Mouse (Mus musculus): Measurements from ENCODE around the gene H2-M5. TPM values are rescaled to one million over a fixed set of nuclear protein-coding genes. Genes with fewer than 3 reads are reported as not detected.
"Not testable (repeated sequence)": the region's sequence is repeated elsewhere in the genome, so short reads cannot be mapped to it uniquely, and the experiment has no call there.

The H2-M5 gene
- not detected in 2 replicates for total RNA-seq (2015; ENCODE audit: low replicate concordance)
- not detected in 2 replicates for total RNA-seq (2017; ENCODE audit: low replicate concordance)

DNA sequence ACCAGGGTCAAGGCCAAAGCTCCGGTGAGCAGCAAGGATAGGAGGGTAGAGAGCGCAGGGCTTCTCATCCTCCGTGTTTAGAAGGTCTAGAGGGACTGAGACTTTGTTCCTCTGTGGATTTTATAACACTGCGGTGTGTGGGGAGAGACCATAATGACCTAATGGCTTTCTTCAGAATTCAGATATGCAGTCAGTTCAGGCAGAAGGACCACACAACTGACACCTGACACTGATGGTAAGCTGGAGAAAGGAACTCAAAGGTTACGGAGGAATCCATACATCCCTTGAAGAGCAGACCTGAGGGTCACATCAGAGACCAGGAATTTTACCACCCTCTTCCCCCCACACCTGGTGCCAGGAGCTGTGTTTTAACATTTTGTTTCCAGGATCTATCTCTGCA, at the start of gene H2-M5:
TSS of gene H2-M5 (minus strand) at position 101 of the 400 bp plus-strand sequence.
- no peak for ATAC-seq (replicated peaks; ENCODE audit: low FRiP score, poor library complexity, severe bottlenecking)

DNA sequence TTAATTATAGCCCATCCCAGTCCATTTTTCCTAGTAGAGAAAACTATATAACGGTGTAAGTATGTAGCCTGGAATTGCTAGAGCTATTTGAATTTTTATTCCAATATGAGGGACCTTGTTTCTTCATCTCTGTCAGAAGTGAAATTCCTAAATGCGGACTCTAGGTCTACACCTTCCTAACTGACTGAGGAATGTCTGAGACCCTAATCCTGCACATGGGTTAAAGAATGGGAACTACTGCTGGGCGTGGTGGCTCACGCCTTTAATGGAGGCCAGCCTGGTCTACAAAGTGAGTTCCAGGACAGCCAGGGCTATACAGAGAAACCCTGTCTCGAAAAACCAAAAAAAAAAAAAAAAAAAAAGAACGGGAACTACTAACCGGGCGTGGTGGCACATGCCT, 39.8 kb upstream of the H2-M5 start:
- no peak for ATAC-seq (replicated peaks; ENCODE audit: low FRiP score, poor library complexity, severe bottlenecking)

DNA sequence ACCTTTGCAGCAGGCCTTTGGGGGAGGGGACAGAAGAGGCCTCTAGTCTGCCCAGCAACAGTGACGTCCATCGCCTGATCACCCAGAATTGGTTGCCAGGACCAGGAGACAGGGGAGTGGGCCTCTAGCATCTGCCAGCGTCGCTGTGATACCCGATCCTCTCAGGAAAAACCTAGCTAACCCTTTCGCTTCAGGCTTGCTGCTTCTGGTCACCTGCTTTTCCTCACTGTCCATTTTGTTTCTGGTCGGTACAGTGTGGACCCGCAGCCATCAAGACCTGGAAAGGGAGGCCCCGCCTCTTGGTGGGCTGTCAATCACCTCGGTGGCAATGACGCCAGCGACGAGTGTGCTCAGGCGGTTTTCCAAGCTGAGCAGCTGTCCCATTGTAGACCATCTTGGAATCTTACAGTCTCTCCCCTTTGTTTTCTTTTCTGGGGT, 39.4 kb upstream of the H2-M5 start:
- no peak for ATAC-seq (replicated peaks; ENCODE audit: low FRiP score, poor library complexity, severe bottlenecking)

DNA sequence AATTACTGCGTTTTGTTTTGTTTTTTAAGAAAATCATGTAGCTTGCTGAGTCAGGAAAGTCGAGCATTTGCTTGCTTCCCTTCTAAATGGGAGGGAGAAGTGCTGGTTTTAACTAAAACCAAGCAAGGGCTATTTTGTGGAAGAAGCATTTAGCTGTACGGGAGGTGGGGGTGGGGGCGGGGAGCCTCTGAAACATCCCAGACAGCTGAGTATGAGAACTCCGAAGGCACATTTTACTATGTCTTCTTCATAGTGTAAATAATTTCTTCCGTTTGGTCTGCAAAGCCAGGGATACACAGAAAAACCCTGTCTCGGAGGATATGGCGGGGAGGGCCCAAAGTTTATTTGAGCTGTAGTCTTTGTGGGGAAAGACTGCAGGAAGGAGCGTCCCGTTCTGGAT, 38.9 kb upstream of the H2-M5 start:
- ATAC-seq (replicated peaks; ENCODE audit: low FRiP score, poor library complexity, severe bottlenecking) = no peak

DNA sequence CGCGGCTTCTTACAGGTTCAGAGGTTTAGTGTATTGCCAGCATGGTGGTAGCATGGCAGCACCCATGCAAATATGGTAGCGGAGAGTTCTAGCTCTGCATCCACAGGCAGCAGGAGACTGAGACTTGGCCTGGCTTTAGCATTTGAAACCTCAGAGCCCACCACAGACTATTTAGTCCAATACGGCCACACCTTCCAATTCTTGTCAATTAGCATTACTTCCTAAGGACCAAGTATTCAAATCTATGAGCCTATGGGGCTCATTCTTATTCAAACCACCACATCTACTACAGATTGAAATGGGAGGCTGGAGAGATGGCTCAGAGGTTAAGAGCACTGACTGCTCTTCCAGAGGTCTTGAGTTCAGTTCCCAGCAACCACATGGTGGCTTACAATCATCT, 38.1 kb upstream of the H2-M5 start:
- ATAC-seq (replicated peaks; ENCODE audit: low FRiP score, poor library complexity, severe bottlenecking) = no peak

DNA sequence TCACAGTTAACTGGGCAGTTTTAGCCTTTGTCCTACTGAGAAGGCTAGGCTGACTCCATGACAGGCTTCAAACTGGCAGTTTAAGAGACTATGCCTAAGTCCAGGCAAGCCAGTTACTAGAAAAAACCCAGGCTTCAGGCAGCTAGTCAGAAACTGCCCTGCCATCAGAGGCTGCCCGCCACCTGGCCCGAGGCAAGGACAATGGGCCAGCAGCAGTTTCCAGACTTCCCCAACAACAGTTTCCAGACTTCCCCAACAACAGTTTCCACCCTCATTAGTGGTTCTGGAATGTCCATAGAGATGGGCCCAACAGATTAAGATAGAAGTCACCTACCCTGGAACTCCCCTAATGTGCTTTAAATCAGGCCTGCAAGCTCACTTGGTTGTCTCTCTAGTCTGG, 37.1 kb upstream of the H2-M5 start:
- ATAC-seq (replicated peaks; ENCODE audit: low FRiP score, poor library complexity, severe bottlenecking) = no peak

DNA sequence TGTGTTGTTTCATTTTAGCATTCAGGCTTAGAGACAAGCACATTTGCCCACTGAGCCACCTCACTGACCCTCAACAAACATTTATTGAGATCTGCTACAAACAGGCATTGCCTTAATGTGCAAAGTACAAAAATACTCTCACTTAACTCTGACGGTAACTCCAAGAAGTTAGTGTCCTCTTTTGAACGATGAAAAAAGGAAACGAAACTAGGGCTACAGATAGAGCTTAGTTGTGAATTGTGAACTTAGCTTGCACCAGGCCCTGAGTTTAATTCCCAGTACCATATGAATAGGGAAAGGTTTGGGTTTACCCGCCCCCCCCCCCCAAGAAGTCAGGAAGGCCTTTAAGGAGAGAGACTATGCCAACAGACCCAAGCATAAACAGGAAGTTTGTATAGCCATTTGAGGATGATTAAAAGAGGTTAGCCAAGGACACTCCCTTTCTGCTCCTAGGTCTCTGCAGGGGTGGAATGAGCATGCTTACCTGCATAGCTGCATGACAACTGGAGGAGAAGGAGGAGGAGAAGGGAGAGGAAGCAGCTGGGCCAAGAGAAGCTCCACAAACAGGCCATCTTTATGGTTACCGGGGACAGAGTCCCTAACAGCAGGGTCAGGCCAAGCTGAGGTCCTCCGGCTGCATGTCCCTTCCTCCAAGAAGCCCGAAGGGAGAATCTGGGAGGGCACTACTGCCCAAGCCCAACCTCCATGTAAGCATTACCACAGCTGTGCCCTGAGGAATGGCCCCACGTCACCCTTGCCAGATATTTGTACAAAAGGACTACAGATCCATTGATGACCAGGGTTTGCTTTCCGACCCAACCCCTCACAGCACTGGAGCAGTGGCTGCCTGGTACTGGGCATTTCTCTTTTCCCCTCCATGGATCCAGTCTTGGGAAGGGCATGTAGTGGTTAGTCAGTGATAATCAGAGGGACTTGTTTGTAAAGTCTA, 33.6 kb upstream of the H2-M5 start, which contains the start of gene Mog:
TSS of gene Mog (minus strand) at position 771 of the 949 bp plus-strand sequence.
- no peak for ATAC-seq (replicated peaks; ENCODE audit: low FRiP score, poor library complexity, severe bottlenecking)

DNA sequence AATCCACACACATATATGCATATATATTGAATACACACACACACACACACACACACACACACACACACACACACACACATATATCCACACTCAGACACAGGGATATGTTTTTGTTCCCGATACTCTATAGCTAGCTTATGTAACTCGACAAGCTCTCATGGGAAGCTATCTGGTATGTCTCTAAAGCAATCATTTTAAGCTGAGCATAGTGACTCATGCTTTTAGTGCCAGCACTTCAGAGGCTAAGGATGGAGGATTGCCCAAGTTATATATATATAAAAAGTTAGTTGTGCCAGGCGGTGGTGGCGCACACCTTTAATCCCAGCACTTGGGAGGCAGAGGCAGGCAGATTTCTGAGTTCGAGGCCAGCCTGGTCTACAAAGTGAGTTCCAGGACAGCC, 29.9 kb upstream of the H2-M5 start:
- not testable (repeated sequence) for ATAC-seq (replicated peaks; ENCODE audit: low FRiP score, poor library complexity, severe bottlenecking)

DNA sequence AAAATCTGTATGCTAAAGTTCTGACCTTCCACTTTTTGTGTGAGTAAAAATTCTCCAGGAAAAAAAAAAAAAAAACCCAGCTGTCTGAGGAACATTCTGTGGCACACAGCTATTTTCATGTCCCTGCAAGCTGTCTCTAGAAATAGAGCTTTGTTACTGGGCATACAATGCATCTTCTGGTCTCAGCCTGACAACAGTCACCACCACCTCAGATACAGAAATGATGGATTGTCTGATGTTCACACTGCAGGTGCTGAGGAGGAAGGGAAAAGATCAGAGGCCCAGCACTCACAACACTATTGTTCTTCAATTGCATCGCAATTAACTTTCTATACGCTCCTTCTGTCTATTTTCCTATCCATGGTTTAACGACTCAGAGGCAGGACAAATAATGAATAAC, 29.0 kb upstream of the H2-M5 start:
- ATAC-seq (replicated peaks; ENCODE audit: low FRiP score, poor library complexity, severe bottlenecking) = no peak

DNA sequence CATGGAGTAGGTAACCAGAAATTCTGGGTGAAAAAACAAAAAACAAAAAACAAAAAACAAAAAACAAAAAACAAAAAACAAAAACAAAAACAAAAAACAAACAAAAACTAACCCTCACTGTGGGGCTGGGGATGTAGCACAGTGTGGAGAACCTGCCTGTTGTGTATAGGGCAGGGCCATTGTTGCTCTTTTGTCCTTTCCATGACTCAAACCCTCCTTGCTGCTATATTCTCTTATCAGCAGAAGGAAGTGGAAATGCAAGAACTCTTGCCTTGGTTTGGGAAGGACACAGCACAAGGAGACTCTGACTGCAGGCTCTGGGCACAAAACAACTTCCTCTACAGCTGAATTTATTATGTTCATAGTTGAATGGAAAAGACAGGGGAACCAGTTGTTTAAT, 27.0 kb upstream of the H2-M5 start:
- no peak for ATAC-seq (replicated peaks; ENCODE audit: low FRiP score, poor library complexity, severe bottlenecking)

DNA sequence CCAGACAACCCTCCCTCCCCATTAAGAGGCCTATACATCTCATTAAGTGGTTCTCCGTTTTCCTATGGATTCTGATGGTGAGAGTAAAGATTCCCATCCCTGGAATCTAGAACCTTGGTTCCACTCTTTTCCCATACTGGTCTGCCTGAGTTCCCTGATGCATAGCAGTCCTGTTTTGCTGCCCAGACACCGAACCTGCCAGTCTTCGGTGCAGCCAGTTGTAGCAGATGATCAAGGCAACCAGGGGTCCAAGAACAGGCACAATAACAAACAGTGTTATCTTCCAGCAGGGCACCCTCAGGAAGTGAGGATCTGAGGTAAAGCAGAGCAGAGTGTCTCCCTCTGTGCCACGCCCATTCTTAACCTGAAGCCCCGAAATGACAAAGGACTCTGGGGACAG, 22.8 kb upstream of the H2-M5 start:
- no peak for ATAC-seq (replicated peaks; ENCODE audit: low FRiP score, poor library complexity, severe bottlenecking)

DNA sequence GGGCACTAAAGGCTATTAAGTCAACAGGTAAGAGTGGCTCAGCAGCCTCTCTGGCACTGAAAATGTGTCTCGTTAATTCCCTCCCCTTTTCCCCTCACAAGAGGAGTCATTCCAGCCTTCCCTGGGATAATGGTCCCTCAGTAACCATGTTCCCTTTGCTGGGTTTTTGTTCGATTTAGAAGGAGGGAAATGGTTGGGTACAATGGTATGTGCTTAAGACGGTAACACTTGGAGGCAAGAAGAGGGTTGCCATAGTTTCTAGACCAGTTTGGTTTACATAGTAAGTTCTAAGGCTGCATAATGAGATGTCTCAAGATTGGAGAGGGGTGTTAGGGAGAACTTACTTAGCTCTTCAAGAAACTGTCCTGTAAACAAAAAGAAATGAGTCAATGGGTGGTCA, 22.4 kb upstream of the H2-M5 start:
- ATAC-seq (replicated peaks; ENCODE audit: low FRiP score, poor library complexity, severe bottlenecking) = no peak

DNA sequence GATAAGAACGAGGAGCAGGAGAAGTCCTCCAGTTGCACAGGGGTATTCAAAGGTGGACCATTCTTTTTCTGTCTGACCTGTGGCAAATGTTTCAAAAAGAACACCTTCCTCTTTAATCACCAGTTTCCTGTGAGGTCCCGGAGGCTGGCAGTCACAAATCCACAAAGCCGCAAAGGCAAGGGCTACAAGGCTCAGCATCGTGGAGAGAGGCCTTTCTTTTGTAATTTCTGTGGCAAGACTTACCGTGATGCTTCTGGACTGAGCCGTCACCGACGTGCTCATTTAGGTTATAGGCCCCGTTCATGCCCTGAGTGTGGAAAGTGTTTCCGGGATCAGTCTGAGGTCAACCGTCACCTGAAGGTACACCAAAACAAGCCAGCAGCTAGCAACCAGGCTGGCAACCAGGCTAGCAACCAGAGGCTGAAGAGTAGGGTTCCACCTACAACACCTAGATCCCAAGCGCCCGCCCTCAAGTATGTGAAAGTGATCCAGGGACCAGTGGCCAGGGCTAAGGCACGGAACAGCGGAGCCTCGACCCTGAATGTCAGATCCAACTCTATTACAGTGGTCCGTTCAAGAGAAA, 20.2 kb upstream of the H2-M5 start:
- ATAC-seq (replicated peaks; ENCODE audit: low FRiP score, poor library complexity, severe bottlenecking) = no peak

DNA sequence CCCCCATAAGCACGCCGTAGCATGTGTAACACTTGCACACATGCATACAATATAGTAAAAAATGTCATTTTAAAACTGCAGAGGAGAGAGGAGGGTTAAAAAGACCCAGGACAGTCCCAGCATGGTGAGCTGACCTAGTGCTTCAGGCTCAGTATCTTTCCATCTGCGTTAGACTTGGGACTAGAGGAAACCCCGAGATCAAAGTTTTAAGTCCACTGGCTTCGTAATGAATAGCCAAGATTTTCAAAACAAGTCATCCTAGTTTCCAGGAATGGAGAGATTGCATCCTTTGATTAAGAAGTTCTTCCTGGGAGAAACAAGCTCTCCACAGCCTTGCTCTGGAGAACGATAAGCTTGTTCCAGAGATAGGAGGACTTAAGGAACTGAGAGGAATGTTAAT, 18.8 kb upstream of the H2-M5 start:
- ATAC-seq (replicated peaks; ENCODE audit: low FRiP score, poor library complexity, severe bottlenecking) = no peak

DNA sequence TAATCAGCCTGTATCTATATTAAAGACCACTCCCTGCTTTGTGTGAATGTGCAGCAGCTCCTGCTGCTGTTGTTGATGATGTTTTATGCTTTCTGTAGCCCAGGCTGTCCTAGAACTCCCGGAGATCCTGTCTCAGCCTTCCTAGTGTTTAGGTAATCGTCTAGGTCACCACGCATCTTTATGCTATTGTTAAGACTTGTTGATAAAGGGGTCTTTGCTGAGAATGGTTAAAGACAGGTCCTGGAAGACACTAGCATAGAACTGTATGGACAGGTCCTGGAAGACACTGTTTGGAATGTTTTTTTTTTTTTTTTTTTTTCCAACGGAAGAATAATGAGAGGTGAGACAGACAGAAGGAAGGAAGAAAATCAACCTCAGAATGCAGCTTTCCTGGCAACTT, 14.0 kb upstream of the H2-M5 start:
- ATAC-seq (replicated peaks; ENCODE audit: low FRiP score, poor library complexity, severe bottlenecking) = no peak

DNA sequence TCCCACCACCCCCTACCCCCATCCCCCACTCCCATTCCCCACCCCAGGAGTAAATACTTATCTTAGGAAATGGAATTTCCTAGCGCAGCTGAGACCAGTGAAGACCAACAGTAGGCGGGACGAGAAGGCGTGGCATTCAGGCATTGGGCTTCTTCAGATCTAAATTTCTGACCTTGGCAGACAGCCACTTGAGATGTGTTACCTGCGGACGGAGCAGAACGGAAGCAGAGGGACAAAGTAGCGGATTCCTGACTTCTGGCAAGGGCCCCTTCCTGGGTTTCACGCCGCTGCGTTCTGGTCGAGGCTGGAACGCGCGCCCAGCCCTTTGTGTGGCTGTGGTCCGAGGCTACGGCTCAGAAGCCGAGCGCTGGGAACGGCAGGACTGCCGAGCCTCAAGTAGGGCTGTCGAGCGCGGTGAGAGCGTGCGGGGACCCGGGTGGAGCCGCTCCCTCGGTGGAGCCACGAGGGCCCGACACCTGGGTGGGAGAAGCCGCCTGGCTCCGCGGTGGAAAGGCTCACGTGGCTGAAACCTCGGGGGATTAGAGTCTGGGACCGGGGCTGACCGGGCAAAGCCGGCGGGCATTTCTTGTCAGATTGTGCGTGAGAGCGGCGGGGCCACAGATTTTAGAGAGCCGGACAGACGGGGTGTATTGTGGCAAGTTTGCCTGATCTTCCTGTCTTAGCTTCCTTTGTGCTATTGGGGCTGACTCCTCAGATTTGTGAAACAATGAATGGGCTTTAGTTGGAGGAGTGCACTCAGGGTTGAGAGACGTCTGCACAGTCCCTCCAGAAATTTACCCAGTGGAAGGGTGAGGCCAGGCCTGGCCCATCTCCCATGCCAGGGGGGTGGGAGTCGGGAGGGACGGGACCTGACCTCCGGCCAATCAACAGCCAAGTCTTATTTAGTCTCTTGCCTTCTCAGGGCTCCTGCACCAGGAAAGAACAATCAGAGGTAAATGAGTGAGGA, 13.3 kb upstream of the H2-M5 start:
- no peak for ATAC-seq (replicated peaks; ENCODE audit: low FRiP score, poor library complexity, severe bottlenecking)

DNA sequence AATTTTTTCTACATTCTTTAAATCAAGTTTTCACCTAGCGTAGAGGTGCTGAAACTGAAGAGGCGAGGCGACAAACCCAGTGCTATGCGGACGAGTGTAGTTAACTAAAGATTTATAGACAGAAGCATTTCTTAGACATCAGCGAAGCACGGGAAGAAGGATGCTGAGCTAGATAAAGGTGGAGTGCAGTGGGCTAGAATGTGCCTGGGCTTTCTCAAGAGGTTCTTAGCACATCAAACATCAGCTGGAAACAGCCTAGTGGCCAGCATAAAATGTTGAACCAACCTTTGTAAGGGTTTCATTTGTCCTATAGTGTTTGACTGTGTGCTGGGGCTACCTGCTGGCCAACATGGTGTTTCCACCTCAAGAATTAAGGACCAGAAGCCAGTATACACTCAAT, 11.5 kb upstream of the H2-M5 start, which contains the start of gene Zfp57:
TSS of gene Zfp57 (plus strand) at position 301 of the 400 bp plus-strand sequence.
- no peak for ATAC-seq (replicated peaks; ENCODE audit: low FRiP score, poor library complexity, severe bottlenecking)

DNA sequence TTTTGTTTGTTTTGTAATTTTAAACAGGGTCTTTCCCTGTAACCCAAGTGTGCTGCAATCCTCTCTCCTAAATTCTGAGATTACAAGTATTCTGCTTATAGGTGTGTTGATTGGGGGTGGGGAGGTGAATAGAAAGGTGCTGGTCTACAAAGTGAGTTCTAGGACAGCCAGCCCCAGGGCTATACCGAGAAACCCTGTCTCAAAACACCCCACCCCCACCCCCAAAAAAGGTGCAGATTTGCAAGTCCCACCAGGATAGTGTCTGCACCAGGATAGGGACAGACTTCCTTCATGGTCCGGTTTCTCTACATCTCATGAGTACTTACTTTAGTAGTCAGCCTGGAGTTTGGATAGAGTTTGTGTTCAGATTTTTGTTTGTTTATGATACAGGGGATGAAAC, 9.1 kb upstream of the H2-M5 start:
- no peak for ATAC-seq (replicated peaks; ENCODE audit: low FRiP score, poor library complexity, severe bottlenecking)

DNA sequence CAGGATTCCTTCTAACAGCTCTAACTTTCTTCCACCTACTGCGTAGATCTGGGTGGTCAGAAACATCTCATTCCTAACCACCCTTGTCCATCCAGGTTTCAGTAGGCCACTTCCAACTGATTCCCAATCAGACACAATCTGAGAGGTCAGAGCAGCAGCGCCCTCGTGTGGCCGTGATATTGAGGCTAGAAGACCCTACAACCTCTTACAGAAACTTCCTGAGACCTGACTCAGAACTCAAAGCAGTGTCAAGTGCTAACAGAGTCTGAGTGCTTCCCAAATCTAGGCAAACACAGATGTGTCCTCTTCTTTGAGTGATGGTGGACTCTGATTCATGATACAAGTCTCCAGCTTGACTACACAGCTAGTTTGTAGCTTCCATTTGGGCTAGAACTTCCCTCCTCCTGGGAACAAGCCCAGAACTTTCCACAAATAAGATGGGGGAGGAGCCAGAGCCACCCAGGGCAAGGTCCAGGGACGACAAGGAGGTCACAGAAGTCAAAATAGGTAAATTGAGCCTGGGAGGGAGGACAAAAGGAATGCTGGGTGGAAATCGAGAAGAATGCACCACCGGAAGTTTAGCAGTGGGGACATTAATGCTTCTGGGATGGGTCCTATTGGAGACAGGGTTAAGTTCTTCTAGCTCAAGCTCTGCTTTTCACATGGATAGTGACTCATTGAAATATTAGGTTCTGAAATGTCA, 7.8 kb upstream of the H2-M5 start:
- no peak for ATAC-seq (replicated peaks; ENCODE audit: low FRiP score, poor library complexity, severe bottlenecking)

Data from erythroid progenitor cell, adult 5-6 weeks (primary cell).